Comparison of ENCODE assay signal across 13 mouse cellular contexts in the genomic region with DNA sequence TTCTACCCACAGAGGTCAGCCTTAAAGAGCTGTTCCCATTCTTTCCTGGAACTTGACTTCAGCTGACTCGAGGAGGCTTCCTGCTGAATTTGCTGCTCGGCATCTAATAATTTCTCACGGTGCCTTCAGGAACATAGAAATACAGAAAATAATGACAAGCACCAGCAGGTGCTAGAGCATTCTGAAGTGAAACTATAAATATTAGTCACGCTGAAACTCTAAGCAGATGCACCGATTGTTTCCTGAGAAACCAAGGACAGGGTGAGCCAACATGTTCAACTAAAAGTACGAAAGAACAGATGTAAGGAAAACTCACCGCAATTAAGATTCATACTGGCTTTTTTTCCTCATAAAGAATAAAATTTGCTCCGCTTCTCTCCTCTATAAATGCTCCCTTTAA.
"Had no signal": no experiment of that assay in that cellular context is flagged by ENCODE, and none has a peak within 500 bp of the region (broad histone marks: within the 10 kb centered on the region; RNA-seq: fewer than 3 reads in every experiment).

No protein-coding gene starts in this region.

- H3K4me2 ChIP-seq: kidney, embryonic 15.5 days; limb, embryonic 15.5 days; liver, embryonic 13.5 days; midbrain, embryonic 13.5 days; neural tube, embryonic 15.5 days; stomach, embryonic 15.5 days had no signal

- H3K9ac ChIP-seq: kidney, embryonic 15.5 days; limb, embryonic 15.5 days; liver, embryonic 13.5 days; midbrain, embryonic 13.5 days; neural tube, embryonic 15.5 days; stomach, embryonic 15.5 days had no signal

- H3K4me3 ChIP-seq: kidney, embryonic 15.5 days; limb, embryonic 15.5 days; liver, embryonic 13.5 days; midbrain, embryonic 13.5 days; neural tube, embryonic 15.5 days; stomach, embryonic 15.5 days had no signal

- DNase-seq: kidney, adult 2 months; kidney, postnatal 14 days; left cerebral cortex, postnatal 4 days; liver, embryonic 13.5 days; lung, adult 18-20 months; thymus, adult 18-20 months; thymus, postnatal 14 days had no signal

- H3K9me3 ChIP-seq: kidney, embryonic 15.5 days; limb, embryonic 15.5 days; liver, embryonic 13.5 days; midbrain, embryonic 13.5 days; neural tube, embryonic 15.5 days; stomach, embryonic 15.5 days had no signal

- H3K27ac ChIP-seq: kidney, embryonic 15.5 days; limb, embryonic 15.5 days; liver, embryonic 13.5 days; midbrain, embryonic 13.5 days; neural tube, embryonic 15.5 days; stomach, embryonic 15.5 days had no signal

- H3K27me3 ChIP-seq: kidney, embryonic 15.5 days; limb, embryonic 15.5 days; liver, embryonic 13.5 days; midbrain, embryonic 13.5 days; neural tube, embryonic 15.5 days; stomach, embryonic 15.5 days had no signal

- H3K4me1 ChIP-seq: kidney, embryonic 15.5 days; limb, embryonic 15.5 days; liver, embryonic 13.5 days; midbrain, embryonic 13.5 days; neural tube, embryonic 15.5 days; stomach, embryonic 15.5 days had no signal

- ATAC-seq: intestine, embryonic 16.5 days; midbrain, embryonic 13.5 days had no signal

- H3K36me3 ChIP-seq: kidney, embryonic 15.5 days; limb, embryonic 15.5 days; liver, embryonic 13.5 days; midbrain, embryonic 13.5 days; neural tube, embryonic 15.5 days; stomach, embryonic 15.5 days had no signal
